In the genomic region with DNA sequence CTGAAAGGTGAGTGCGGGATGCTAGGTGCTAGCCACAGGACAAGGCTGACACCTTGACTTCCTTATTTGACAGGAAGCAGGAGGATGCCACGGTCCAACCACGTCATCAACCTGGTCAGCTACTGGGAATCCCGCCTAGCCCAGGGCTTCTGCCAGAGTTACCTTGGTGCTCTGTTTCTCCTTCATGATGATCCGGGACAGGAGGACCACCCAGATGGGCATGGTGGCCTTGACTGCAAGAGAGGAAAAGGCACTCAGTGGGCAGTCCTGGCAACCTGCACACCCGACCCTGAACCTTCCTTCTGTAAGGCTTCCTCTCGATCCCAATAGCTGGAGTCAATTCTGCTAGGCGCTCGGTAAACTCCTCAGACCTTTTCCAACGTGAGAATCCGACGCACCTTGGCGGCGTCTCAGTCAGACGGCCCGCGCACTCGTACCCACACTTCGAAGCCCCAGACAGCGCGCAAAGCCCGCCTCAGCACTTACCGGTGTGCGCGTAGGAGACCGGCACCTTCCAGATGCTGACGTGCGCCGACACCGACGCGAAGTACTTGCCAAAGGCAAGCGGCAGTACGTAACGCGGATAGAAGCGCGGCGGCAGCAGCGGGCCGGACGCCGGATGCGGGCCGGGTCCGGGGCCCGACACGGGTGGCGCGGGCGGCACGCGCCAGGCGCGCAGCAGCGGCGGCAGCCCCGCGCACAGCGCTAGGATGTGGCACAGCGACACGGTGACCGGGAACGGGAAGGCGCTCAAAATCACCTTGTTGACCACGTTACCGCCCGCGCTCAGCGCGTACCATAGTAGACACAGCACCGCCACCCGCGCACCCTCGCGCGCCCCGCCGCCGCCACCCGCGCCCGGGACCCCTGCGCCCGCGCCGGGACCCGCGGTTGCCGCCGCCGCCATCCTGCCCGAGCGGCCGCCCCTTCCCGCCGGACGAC, we compare ENCODE assay signal across 8 mouse cellular contexts. TPM values are rescaled to one million over a fixed set of nuclear protein-coding genes. Genes with fewer than 3 reads are reported as not detected.
A peak's percentile ranks its signal among the peaks of the same experiment; 100 is the strongest.
DNase-seq lines count a peak whose midpoint lies in the region; ATAC-seq and TF ChIP-seq lines count a peak whose summit lies in the region.

Gene Slc35e1 (minus strand): TSS at position 935 of the 942 bp plus-strand sequence.

- H3K4me2 ChIP-seq in embryonic facial prominence, embryonic 15.5 days (replicated peaks): peak within 1 kb of the TSS; percentile 90
- H3K4me2 ChIP-seq in heart, embryonic 12.5 days: peak within 1 kb of the TSS; percentile 77
- H3K4me2 ChIP-seq in kidney, embryonic 15.5 days: peak within 1 kb of the TSS; percentile 90
- H3K4me2 ChIP-seq in liver, embryonic 14.5 days (ENCODE audit: low read depth): peak within 1 kb of the TSS; percentile 97

- peak; percentile 37 to 44 for DNase-seq in CD8-positive naive resting alpha-beta T cell, adult 2 months (ENCODE audit: low read depth in 2 of 2, low spot score in 2 of 2)
- DNase-seq in T-cell, adult 2 months (ENCODE audit: low spot score): peak; percentile 64
- peak in 2 of 3 experiments; percentile 23 to 31 for DNase-seq in liver, embryonic 14.5 days (ENCODE audit: low read depth in 3 of 3, low spot score in 3 of 3)
- DNase-seq in neural tube, embryonic 10.5 days (ENCODE audit: extremely low spot score, low spot score): peak; percentile 45
- DNase-seq in urinary bladder, postnatal 14 days (ENCODE audit: low spot score): peak; percentile 12

- peaks cover 32% of the 10 kb centered on the region for H3K4me1 ChIP-seq in embryonic facial prominence, embryonic 15.5 days
- H3K4me1 ChIP-seq in heart, embryonic 12.5 days (replicated peaks): peaks cover 25% of the 10 kb centered on the region
- peaks cover 32% of the 10 kb centered on the region for H3K4me1 ChIP-seq in kidney, embryonic 15.5 days
- peaks cover 9 to 17% of the 10 kb centered on the region in 2 experiments for H3K4me1 ChIP-seq in liver, embryonic 14.5 days (replicated peaks; ENCODE audit: control insufficient read depth in 2 of 2, insufficient read depth in 2 of 2, low read length in 1 of 2)

- peak within 1 kb of the TSS; percentile 81 for H3K27ac ChIP-seq in embryonic facial prominence, embryonic 15.5 days (replicated peaks)
- H3K27ac ChIP-seq in heart, embryonic 12.5 days (ENCODE audit: poor library complexity, severe bottlenecking): peak within 1 kb of the TSS; percentile 72
- peak within 1 kb of the TSS; percentile 83 for H3K27ac ChIP-seq in kidney, embryonic 15.5 days
- peak within 1 kb of the TSS; percentile 72 for H3K27ac ChIP-seq in liver, embryonic 14.5 days

- H3K27me3 ChIP-seq in embryonic facial prominence, embryonic 15.5 days: no peaks in the 10 kb centered on the region
- H3K27me3 ChIP-seq in heart, embryonic 12.5 days (replicated peaks): no peaks in the 10 kb centered on the region
- H3K27me3 ChIP-seq in kidney, embryonic 15.5 days: no peaks in the 10 kb centered on the region
- no peaks in the 10 kb centered on the region for H3K27me3 ChIP-seq in liver, embryonic 14.5 days (ENCODE audit: control insufficient read depth, insufficient read depth, low read length)

- no peaks in the 10 kb centered on the region for H3K9me3 ChIP-seq in embryonic facial prominence, embryonic 15.5 days (replicated peaks)
- no peaks in the 10 kb centered on the region for H3K9me3 ChIP-seq in heart, embryonic 12.5 days (replicated peaks)
- H3K9me3 ChIP-seq in kidney, embryonic 15.5 days (replicated peaks): no peaks in the 10 kb centered on the region
- H3K9me3 ChIP-seq in liver, embryonic 14.5 days (ENCODE audit: control insufficient read depth, low read length): no peaks in the 10 kb centered on the region

- H3K9ac ChIP-seq in embryonic facial prominence, embryonic 15.5 days: peak within 1 kb of the TSS; percentile 87
- H3K9ac ChIP-seq in heart, embryonic 12.5 days: peak within 1 kb of the TSS; percentile 93
- peak within 1 kb of the TSS; percentile 78 for H3K9ac ChIP-seq in kidney, embryonic 15.5 days
- H3K9ac ChIP-seq in liver, embryonic 14.5 days (replicated peaks): peak within 1 kb of the TSS; percentile 89

- H3K36me3 ChIP-seq in embryonic facial prominence, embryonic 15.5 days: peaks cover 49% of the 10 kb centered on the region
- H3K36me3 ChIP-seq in heart, embryonic 12.5 days: peaks cover 48% of the 10 kb centered on the region
- H3K36me3 ChIP-seq in kidney, embryonic 15.5 days: peaks cover 63% of the 10 kb centered on the region
- H3K36me3 ChIP-seq in liver, embryonic 14.5 days (replicated peaks; ENCODE audit: control insufficient read depth, insufficient read depth, low read depth): peaks cover 25% of the 10 kb centered on the region

- ATAC-seq in embryonic facial prominence, embryonic 15.5 days (ENCODE audit: insufficient number of reproducible peaks, low FRiP score, low TSS enrichment, low read depth): peak; percentile 9
- ATAC-seq in heart, embryonic 12.5 days (ENCODE audit: insufficient number of reproducible peaks, low FRiP score): peak; percentile 27
- ATAC-seq in kidney, embryonic 15.5 days (replicated peaks; ENCODE audit: low FRiP score): peak; percentile 6; the same call in 1 of the 2 replicates
- ATAC-seq in liver, embryonic 14.5 days (ENCODE audit: insufficient read depth): peak; percentile 47

- under 1% methylated on average over 84 of the region's 98 CpGs for WGBS in embryonic facial prominence, embryonic 15.5 days
- under 1% methylated on average over 85 of the region's 98 CpGs for WGBS in heart, embryonic 12.5 days
- under 1% methylated on average over 79 of the region's 98 CpGs for WGBS in kidney, embryonic 15.5 days
- under 1% methylated on average over 87 of the region's 98 CpGs for WGBS in liver, embryonic 14.5 days (ENCODE audit: insufficient replicate concordance)

- H3K4me3 ChIP-seq in embryonic facial prominence, embryonic 15.5 days (replicated peaks): peak within 1 kb of the TSS; percentile 98
- peak within 1 kb of the TSS; percentile 96 for H3K4me3 ChIP-seq in heart, embryonic 12.5 days
- peak within 1 kb of the TSS; percentile 63 for H3K4me3 ChIP-seq in kidney, embryonic 15.5 days (replicated peaks)
- peak within 1 kb of the TSS; percentile 90 to 94 for H3K4me3 ChIP-seq in liver, embryonic 14.5 days (ENCODE audit: insufficient read depth in 1 of 2, low read depth in 2 of 2, low read length in 2 of 2)

- TF ChIP-seq CTCF in liver, embryonic 14.5 days (IDR thresholded peaks at IDR 0.05; ENCODE audit: low read depth): 0 out of 2 replicates have a peak, but pooled peaks have one; percentile 7

- TF ChIP-seq EP300 in liver, embryonic 14.5 days (IDR thresholded peaks at IDR 0.05; ENCODE audit: low read depth): no peak

RNA-seq across cellular contexts. Expression of gene Slc35e1, which starts in this region (rescaled TPM):
- 21.3 and 24.8 TPM in 2 replicates for polyA plus RNA-seq in embryonic facial prominence, embryonic 15.5 days (2015; fragmentation: Nextera tagmentation; extraction: Ambion mirVana)
- polyA plus RNA-seq in heart, embryonic 12.5 days (2016; fragmentation: Nextera tagmentation; extraction: Ambion mirVana): 22.5 and 23.6 TPM in 2 replicates
- 18.9 and 21.5 TPM in 2 replicates for polyA plus RNA-seq in kidney, embryonic 15.5 days (2015; fragmentation: Nextera tagmentation; extraction: Ambion mirVana)
- polyA plus RNA-seq in liver, embryonic 14.5 days (2012; rRNA removed): 7.9 and 8.9 TPM in 2 replicates
- polyA plus RNA-seq in liver, embryonic 14.5 days (2014; fragmentation: Nextera tagmentation; extraction: Ambion mirVana): 4.1 and 4.3 TPM in 2 replicates

Comparison
In these comparisons a context has a peak if more than half of its experiments do, and no peak if none do; other contexts are left out.
1. Peak in every context shown above with its lines: DNase-seq, ATAC-seq, H3K4me3 ChIP-seq and H3K27ac ChIP-seq.
2. DNase-seq: peak in every context shown above with its lines; median percentile 64 in T-cell, adult 2 months; 45 in neural tube, embryonic 10.5 days; 40 in CD8-positive naive resting alpha-beta T cell, adult 2 months; 27 in liver, embryonic 14.5 days; 12 in urinary bladder, postnatal 14 days.